Mouse (Mus musculus) frontal cortex, postnatal 36 days (tissue): ENCODE data around the gene Hectd2.

Source experiments
- DNase-seq, 2 experiments: peaks; one replicate each; pipeline ENCODE4 v3.0.0; 2022; ENCODE audit warnings: low spot score in 2 of 2

The Hectd2 gene

DNA sequence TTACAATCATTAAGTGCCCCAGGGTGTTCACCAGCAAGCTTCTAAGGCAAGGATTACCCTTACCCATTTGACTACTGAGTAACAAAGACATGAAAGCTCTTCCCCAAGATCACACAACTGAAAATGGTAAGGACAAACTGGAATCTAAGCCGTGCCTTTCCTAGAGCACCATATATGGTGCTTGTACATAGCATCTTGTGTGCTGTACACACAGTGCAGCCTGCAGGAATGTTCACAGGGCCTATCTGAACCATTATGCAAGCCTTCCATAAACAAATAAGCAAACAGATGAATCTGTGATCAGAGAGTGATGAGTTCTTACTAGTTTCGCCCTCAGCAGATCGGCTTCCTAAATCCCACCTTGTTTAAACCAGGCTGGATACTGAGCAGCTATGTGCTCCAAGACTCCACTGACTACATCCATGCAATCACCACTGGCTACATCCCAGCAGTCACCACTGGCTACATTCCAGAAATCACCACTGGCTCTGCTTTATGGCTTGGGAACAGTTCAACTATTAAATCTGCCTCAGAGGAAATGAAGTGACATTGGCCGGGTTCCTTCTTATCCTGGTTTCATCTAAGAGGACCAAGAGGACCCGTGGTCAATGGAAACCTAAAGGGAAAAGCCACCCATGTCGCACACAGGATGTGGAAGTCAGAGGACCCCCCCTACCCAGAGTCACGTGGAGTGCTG, 91.8 kb downstream of the Hectd2 start:
- no peak for DNase-seq

DNA sequence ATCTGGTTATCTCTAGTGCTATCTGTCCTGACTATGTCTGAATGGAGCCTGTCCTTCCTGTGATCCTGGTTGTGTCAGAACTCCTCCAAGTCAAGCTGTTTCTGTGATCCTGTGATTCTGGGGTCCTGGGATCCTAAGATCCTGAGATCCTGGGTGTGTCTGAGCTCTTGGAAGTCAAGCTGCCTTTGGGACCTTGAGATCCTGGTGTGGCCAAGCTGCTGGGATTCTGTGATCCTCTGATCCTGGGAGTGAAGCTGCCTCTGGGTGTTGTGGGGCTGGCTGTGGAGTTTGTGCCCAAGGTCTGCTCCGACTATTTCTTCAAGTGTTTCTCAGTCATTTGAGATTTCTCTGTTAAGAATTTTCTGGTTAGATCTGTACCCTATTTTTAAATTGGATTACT, 98.2 kb downstream of the Hectd2 start:
- no peak for DNase-seq

DNA sequence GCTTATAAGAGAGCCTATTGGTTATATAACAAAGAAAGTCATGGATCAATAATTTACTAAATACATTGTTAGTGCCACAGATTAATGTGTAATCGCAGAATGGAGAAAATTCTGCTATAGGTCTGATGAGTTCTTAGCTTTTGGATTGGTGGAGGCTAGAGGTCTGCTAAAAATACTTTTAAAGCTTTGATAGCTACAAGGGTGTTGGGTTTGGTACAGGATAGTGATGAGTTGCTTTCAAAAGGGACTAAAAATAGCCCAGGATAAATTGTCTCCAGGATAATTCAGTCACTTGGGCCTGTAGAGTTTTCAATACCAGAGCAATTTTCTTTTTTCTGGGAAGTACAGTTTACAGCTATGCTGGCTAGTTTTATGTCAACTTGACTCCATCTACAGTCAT, 108.3 kb downstream of the Hectd2 start:
- DNase-seq = no peak

GRCm38 (mm10) chr19:36663918-36664317, 109.5 kb downstream of the Hectd2 start:
- DNase-seq = no peak

GRCm38 (mm10) chr19:36664417-36664816, 110.0 kb downstream of the Hectd2 start:
- DNase-seq = peak in 1 of 2 experiments; percentile 42

DNA sequence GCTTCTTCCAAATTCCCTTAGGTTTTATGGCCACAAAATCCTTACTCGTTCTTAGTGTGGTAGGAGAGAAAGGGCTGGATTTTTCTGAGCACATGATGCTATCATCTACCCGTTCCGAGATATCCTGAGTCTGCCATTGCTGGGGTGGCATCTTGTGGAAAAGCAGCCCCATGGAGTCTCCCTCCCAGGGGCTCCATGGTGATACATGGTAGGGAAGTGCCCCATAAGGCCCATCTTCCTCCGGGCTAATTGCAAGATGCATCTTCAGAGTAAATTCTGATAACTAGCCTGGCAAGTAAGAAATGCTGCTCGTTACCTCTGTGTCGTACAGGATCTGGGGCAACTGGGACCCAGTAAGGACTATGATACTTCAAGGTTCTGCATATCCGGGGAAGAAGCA, 110.8 kb downstream of the Hectd2 start:
- DNase-seq = no peak

GRCm38 (mm10) chr19:36665641-36666040, 111.2 kb downstream of the Hectd2 start:
- DNase-seq = no peak

GRCm38 (mm10) chr19:36666471-36666870, 112.0 kb downstream of the Hectd2 start:
- DNase-seq = no peak

GRCm38 (mm10) chr19:36667368-36667767, 112.9 kb downstream of the Hectd2 start:
- DNase-seq = no peak

DNA sequence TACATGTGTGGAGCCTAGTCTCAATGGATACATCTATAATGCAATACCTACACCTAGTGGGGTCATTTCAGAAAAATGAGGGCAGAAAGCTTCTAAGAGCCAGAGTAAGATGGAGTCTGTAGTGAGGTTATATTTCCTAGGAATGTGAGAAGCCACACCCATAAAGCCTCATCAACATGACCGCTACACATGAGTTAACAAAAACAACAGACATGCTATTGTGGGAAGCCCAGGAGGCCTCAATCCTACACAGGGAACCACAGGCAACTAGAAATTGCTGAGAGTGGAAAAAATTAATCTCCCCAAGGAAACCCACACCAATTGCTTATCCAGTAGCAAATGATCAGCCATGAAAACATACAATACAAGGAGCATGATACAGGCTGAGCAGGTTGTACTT, 113.7 kb downstream of the Hectd2 start:
- DNase-seq = no peak

DNA sequence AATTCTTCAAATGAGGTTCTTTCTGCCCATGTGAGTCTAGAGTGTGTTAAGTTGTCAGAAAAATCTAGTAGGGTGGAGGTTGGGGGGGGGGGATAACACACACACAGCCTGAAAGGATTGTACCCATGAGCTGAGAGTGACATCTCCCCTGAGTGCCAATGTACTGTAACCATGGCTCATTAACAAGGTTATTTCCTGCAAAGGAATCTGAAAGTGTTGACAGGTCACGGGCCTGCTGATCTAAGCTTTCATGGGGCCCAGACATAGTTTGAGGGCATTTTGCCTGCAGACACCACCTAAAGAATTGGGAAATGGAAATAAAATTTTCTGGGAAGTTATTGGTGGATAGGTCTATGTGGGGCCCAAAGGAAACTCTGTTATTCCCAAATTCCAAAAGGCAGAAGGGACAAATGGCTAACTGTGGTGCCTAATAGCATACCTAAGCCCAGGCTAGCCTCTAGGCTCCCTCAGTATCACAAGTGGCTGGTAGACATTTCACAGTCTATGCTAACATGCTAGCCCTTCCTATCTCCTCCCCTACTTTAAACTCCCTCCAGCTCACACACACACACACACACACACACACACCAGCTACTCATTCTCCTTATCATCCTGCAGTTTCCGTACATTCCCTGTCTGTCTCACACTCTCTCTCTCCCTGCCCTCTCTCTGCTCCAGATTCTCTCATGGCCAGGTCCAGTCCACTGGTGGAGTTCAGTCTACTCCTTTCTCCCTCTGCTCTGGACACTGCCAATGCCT, 114.6 kb downstream of the Hectd2 start:
- DNase-seq = no peak

GRCm38 (mm10) chr19:36669720-36670451, 115.4 kb downstream of the Hectd2 start:
- DNase-seq = no peak
